Mouse (Mus musculus): ENCODE results near the gene Ddx54. TPM values are rescaled to one million over a fixed set of nuclear protein-coding genes. Genes with fewer than 3 reads are reported as not detected.

The Ddx54 gene
- polyA plus RNA-seq, 1 experiment from 2014 or later, result 46.9 TPM

DNA sequence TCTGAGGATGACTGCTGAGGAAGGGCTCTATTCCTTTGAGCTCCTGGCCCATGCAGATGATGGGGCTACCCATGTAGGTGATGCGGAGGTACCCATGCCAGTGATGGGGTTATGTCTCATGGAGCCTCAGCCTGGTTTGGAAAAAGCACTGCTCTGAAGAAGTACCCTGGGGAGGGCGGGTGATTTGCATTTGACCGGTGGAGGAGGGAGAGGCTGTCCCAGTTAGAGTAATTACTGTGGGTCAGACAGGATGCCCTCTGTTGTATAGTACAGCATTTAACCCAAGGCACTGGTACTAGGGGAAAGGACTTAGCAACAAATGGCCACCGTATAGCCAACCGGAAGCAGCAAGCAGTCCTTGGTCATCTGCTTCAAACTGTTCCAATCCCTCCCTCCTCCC is 22.3 kb downstream of the Ddx54 start:
- H3K9me3 ChIP-seq, result no peaks in the 10 kb centered on the region
- no peak for ATAC-seq (replicated peaks)
- no peaks in the 10 kb centered on the region for H3K36me3 ChIP-seq
- 57% methylated on average over 5 of the region's 5 CpGs for WGBS
- H3K27me3 ChIP-seq, result no peaks in the 10 kb centered on the region
- no peaks in the 10 kb centered on the region for H3K4me1 ChIP-seq
- H3K9ac ChIP-seq (replicated peaks), result no peak overlapping the region
- no peak overlapping the region for H3K27ac ChIP-seq (replicated peaks)
- no peak overlapping the region for H3K4me3 ChIP-seq
- no peak overlapping the region for H3K4me2 ChIP-seq (replicated peaks)

DNA sequence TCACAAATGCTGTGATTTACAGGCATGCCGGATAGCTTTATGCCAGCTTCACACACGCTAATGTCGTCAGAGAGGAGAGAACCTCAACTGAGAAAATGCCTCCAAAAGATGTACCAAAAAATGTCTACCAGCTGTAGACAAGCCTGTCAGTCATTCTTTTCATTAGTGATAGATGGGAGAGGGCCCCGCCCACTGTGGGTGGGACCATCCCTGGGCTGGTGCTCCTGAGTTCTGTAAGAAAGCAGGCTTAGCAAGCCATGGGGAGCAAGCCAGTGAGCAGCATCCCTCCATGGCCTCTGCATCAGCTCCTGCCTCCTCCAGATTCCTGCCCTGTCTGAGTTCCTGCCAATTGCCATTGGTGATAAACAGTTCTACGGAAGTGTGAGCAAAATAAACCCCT is 23.1 kb downstream of the Ddx54 start:
- 84% methylated on average over 5 of the region's 5 CpGs for WGBS
- H3K4me3 ChIP-seq, result no peak overlapping the region
- no peaks in the 10 kb centered on the region for H3K9me3 ChIP-seq
- no peaks in the 10 kb centered on the region for H3K4me1 ChIP-seq
- no peaks in the 10 kb centered on the region for H3K27me3 ChIP-seq
- ATAC-seq (replicated peaks), result no peak
- no peaks in the 10 kb centered on the region for H3K36me3 ChIP-seq
- no peak overlapping the region for H3K4me2 ChIP-seq (replicated peaks)
- H3K9ac ChIP-seq (replicated peaks), result no peak overlapping the region
- H3K27ac ChIP-seq (replicated peaks), result no peak overlapping the region

DNA sequence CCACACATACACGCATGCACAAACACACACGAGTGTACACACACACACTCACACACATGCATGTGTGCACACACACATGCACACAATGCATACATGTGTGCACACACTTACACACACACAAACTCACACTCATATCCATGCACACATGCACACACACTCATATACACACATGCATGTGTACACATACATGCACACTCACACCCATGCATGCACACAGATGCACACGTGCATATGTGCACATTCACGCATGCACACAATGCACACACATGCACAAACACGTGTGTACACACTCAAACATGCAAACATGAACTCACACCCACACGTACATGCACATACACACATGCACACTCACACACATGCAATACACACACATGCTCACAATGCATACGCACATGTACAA is 27.6 kb downstream of the Ddx54 start:
- Histone ChIP-seq H3K4me3 (no peak overlapping the region), H3K9me3 (no peaks in the 10 kb centered on the region), H3K36me3 (no peaks in the 10 kb centered on the region), H3K4me1 (0 out of 2 replicates have a peak, but pooled peaks cover 5% of the 10 kb centered on the region), H3K9ac (replicated peaks) (no peak overlapping the region), H3K27ac (replicated peaks) (no peak overlapping the region), H3K27me3 (no peaks in the 10 kb centered on the region), H3K4me2 (replicated peaks) (no peak overlapping the region)
- no peak for ATAC-seq (replicated peaks)
- 94% methylated on average over 7 of the region's 7 CpGs for WGBS

DNA sequence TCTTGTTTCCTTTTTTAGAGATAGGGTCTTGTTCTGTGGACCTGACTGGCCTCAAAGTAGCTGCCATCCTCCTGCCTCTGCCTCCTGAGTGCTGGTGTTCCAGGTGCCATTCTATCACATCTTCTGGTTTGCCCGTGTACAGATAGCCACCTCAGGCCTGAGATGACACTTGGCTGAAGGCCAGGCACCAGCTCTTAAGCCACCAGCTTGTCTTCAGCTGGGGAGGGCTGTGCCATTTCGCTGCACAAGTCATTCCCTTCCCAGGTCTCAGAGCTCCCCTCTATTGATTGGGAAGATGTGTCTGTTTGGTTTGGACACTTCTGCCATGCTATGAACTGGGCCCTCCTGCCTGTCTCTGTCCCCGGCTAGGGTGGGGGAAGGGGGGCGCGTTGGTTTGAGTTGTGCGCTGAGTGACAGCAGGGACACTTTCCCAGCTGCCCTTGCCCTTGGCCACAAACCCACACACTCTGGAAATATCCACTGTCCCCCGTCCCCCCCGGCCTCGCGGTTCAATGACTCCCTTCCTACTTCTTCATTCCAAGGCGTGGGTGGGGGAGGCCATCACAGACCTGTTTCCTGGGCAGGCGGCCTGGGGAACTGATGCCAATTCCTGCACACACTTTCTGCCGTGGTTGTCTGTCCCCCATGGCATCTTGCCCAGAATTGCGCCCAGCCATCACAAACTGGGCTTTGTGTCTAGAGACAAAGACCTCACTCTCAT is 31.0 kb downstream of the Ddx54 start:
- peaks cover 7% of the 10 kb centered on the region; the same call in 1 of the 2 replicates for H3K27me3 ChIP-seq
- no peak overlapping the region for H3K4me2 ChIP-seq (replicated peaks)
- peaks cover 8% of the 10 kb centered on the region for H3K4me1 ChIP-seq
- no peaks in the 10 kb centered on the region for H3K9me3 ChIP-seq
- no peak overlapping the region for H3K9ac ChIP-seq (replicated peaks)
- ATAC-seq (replicated peaks), result no peak
- H3K36me3 ChIP-seq, result no peaks in the 10 kb centered on the region
- H3K4me3 ChIP-seq, result no peak overlapping the region
- H3K27ac ChIP-seq (replicated peaks), result no peak overlapping the region
- 66% methylated on average over 14 of the region's 14 CpGs for WGBS

DNA sequence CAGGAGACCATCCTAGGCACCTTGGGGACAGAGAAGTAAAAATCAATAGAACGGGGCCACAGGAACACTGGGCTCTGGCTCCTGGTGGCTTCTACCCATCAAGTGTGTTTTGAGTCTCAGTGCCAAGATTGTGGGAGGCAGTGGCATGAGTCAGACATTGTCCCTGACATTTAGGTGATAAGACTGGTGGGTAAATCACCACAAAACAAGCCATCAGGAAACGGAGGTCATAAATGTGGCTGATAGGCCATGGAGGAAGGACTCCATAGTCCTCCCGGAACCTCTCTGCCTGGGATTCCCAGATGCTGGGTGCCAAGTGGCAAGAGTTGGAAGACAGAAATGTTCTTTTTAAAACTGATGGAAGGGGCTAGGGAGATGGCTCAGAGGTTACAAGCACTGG is 31.7 kb downstream of the Ddx54 start:
- ATAC-seq (replicated peaks), result no peak
- no peak overlapping the region for H3K9ac ChIP-seq (replicated peaks)
- H3K27ac ChIP-seq (replicated peaks), result no peak overlapping the region
- peaks cover 14% of the 10 kb centered on the region for H3K27me3 ChIP-seq
- no peaks in the 10 kb centered on the region for H3K9me3 ChIP-seq
- H3K4me3 ChIP-seq, result no peak overlapping the region
- H3K4me2 ChIP-seq (replicated peaks), result no peak overlapping the region
- no peaks in the 10 kb centered on the region for H3K36me3 ChIP-seq
- WGBS, result 83% methylated on average over 3 of the region's 3 CpGs
- H3K4me1 ChIP-seq, result peaks cover 15% of the 10 kb centered on the region

DNA sequence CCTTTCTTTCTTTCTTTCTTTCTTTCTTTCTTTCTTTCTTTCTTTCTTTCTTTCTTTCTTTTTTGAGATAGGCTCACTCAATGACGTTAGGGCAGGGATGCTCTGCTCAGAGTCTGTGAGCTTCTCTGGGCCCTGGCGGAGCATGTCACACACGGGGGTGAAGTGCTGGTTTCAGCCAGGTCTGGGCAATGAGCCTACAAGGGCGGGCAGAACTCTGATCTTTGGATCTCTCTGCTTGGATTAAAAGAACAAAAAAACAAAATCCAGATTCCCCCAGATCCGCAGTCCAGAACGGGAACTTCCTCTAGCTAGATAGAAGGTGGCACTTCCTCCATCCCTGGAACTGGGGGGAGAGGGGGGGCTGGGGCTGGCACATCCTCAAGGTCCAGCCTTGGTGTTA is 33.3 kb downstream of the Ddx54 start:
- Histone ChIP-seq H3K27ac (replicated peaks) (no peak overlapping the region), H3K4me2 (replicated peaks) (no peak overlapping the region), H3K36me3 (no peaks in the 10 kb centered on the region), H3K27me3 (peaks cover 29% of the 10 kb centered on the region), H3K9me3 (no peaks in the 10 kb centered on the region), H3K9ac (replicated peaks) (no peak overlapping the region), H3K4me3 (no peak overlapping the region), H3K4me1 (peaks cover 20% of the 10 kb centered on the region)
- no peak for ATAC-seq (replicated peaks)
- 47% methylated on average over 6 of the region's 6 CpGs for WGBS

DNA sequence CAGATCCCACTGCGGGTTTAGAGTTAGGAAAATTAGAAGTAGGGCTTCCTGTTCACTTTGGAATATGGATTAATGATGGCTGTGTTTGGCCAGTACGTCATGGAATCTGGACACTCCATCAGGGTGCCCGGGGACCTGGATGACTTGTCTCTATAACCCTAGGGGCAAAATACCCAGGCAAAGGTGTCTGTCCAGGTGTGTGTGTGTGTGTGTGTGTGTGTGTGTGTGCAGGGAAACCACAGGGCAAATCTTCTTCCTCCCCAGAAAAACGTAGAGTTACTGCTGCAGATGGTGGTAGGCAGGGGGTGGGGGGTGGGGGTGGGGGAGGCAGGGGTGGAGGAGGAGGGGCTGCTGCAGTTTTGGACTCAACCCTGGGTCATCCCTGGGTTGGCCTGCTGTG is 34.8 kb downstream of the Ddx54 start:
- H3K4me2 ChIP-seq (replicated peaks), result no peak overlapping the region
- H3K27me3 ChIP-seq, result peaks cover 29% of the 10 kb centered on the region
- WGBS, result 66% methylated on average over 4 of the region's 4 CpGs
- H3K4me3 ChIP-seq, result no peak overlapping the region
- H3K9me3 ChIP-seq, result no peaks in the 10 kb centered on the region
- no peak overlapping the region for H3K27ac ChIP-seq (replicated peaks)
- ATAC-seq (replicated peaks), result no peak
- H3K9ac ChIP-seq (replicated peaks), result no peak overlapping the region
- H3K36me3 ChIP-seq, result no peaks in the 10 kb centered on the region
- peaks cover 20% of the 10 kb centered on the region for H3K4me1 ChIP-seq

DNA sequence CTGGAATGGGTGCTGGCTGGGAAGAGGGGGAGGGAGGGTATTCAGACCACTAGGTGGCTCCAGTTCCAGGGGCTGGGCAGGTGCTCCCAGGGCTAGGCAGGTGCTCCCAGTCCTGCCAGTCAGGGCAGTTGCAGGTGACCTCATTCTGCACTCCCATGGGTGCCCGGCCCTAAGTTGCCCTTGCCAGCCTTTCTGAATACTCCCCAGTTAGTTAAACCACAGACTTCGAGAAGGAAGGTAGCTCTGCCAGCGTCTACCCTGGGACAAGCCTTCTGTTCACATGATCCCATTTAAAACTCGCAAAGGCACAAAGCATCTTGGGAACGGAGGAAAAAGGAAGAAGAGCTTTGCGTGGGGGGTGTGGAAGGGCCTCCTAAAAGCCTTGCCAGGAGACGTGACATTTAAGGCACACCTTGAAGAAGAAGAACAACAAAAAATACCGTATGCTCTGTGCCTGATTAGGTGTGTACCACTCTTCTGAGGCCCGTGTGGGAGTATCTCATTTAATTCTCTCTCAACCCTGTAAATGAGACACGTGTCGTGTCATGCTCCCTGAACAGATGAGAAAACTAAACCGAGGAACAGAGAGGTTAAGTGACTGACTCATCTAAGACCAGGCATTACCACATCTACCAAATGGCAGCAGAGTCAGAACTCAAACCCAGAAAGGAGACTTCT is 35.4 kb downstream of the Ddx54 start:
- Histone ChIP-seq H3K27ac (replicated peaks) (no peak overlapping the region), H3K4me3 (no peak overlapping the region), H3K27me3 (peaks cover 29% of the 10 kb centered on the region), H3K9me3 (no peaks in the 10 kb centered on the region), H3K4me1 (peaks cover 20% of the 10 kb centered on the region), H3K9ac (replicated peaks) (peak overlapping the region; percentile 25; the same call in 1 of the 2 replicates), H3K36me3 (no peaks in the 10 kb centered on the region), H3K4me2 (replicated peaks) (peak overlapping the region; percentile 41)
- ATAC-seq (replicated peaks), result no peak
- WGBS, result 33% methylated on average over 12 of the region's 12 CpGs

DNA sequence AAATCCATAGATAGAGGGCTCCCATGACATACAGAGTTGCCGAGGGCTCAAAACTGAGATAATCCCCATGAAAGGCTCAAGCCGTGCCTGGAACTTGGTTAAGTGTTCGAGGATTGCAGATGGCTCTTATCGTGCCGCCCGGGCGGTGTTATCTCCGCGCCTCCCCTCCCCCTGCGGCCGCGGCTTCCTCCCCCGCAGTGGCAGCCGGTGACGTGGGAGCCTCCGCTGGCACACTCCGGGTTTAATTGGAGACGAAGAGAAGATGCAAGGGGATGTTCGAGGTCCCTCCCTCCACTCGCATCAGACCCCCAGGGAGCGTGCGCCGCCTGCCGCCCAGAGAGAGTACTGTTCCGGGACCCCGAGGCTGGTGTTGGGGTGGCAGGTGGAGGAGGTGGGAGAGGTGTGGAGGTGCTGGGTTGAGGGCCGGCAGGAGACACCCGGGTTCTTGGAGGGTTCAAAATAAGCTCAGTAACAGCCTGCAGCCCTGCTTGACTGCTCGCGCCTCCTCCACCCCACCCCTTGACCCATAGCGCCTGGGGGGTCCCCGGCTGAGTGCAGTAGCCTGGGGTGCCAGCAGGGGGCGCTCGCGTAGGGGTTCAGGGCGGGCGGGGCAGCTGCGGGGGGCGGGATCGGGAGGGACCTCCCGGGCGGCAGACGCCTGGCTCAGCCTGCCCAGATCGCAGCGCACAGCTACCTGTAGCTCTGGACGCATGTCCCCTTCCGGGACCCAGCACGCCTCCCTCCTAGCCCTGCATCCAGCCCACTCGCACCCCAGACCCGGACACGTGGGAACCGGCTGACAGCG is 36.2 kb downstream of the Ddx54 start, which contains the start of gene Rasal1:
TSS of gene Rasal1 (plus strand) at position 244 of the 805 bp plus-strand sequence.
- Histone ChIP-seq H3K27me3 (peaks cover 29% of the 10 kb centered on the region), H3K36me3 (no peaks in the 10 kb centered on the region), H3K4me3 (peak within 1 kb of the TSS; percentile 25), H3K9me3 (no peaks in the 10 kb centered on the region), H3K4me1 (peaks cover 25% of the 10 kb centered on the region), H3K9ac (replicated peaks) (peak within 1 kb of the TSS; percentile 25; the same call in 1 of the 2 replicates), H3K4me2 (replicated peaks) (peak within 1 kb of the TSS; percentile 41), H3K27ac (replicated peaks) (no peak within 1 kb of the TSS)
- ATAC-seq (replicated peaks), result peak; percentile 56
- 2% methylated on average over 40 of the region's 53 CpGs for WGBS

DNA sequence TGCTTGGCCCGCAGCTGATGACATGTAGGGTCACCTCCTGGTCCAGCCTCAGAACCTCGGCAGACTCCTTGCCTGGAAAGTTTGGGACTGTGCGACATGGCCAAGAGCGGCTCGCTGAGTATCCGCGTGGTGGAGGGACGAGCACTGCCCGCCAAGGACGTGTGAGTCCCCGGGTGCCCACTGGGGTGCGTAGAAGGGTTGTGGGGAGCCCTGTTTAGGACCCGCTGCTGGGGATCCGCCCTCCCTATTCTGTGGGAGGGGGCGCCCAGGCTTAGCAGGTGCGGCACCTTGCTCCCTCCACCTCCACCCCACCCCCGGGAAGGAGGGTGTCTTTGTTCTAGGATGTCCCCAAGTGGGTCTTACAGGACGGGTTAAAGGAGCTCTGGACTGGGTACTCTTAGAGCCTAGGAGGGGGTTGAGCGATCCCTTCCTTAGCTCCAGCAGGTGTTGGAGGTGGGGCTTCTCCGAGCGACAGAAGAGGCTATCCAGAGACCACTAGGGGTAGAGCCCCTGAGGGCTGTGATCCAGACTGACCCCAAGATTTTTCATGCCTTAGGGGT is 36.9 kb downstream of the Ddx54 start:
- H3K27me3 ChIP-seq, result peaks cover 29% of the 10 kb centered on the region
- peak overlapping the region; percentile 41 for H3K4me2 ChIP-seq (replicated peaks)
- 0 out of 2 replicates have a peak overlapping the region, but pooled peaks have one; percentile 24 for H3K9ac ChIP-seq (replicated peaks)
- peak; percentile 42; the same call in 1 of the 2 replicates for ATAC-seq (replicated peaks)
- WGBS, result 3% methylated on average over 21 of the region's 21 CpGs
- H3K27ac ChIP-seq (replicated peaks), result no peak overlapping the region
- H3K4me3 ChIP-seq, result peak overlapping the region; percentile 25
- no peaks in the 10 kb centered on the region for H3K36me3 ChIP-seq
- peaks cover 28% of the 10 kb centered on the region for H3K4me1 ChIP-seq
- H3K9me3 ChIP-seq, result no peaks in the 10 kb centered on the region

DNA sequence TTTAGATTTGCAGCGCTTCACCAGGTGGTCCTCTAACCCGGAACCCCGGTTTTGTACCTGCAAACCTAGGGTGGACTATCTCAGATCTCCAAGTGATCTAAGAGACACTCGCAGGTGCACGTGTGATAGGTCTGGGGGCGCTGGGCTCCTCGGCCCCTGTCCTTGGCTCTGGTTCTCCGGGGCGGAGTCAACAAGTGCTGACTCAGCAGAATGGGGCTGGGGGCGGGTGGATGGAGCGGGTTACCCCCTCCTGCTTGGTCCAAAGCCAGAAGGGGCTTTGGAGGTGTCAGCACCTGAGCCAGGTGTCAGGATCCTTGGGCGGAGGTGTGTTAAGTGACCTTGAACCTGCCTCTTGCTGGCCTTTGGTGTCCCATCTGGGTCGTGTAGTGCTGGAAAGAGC is 37.4 kb downstream of the Ddx54 start:
- WGBS, result 20% methylated on average over 13 of the region's 13 CpGs
- ATAC-seq (replicated peaks), result no peak
- Histone ChIP-seq H3K9ac (replicated peaks) (no peak overlapping the region), H3K4me3 (no peak overlapping the region), H3K27ac (replicated peaks) (no peak overlapping the region), H3K36me3 (no peaks in the 10 kb centered on the region), H3K27me3 (peaks cover 29% of the 10 kb centered on the region), H3K4me1 (peaks cover 32% of the 10 kb centered on the region), H3K9me3 (no peaks in the 10 kb centered on the region), H3K4me2 (replicated peaks) (no peak overlapping the region)

DNA sequence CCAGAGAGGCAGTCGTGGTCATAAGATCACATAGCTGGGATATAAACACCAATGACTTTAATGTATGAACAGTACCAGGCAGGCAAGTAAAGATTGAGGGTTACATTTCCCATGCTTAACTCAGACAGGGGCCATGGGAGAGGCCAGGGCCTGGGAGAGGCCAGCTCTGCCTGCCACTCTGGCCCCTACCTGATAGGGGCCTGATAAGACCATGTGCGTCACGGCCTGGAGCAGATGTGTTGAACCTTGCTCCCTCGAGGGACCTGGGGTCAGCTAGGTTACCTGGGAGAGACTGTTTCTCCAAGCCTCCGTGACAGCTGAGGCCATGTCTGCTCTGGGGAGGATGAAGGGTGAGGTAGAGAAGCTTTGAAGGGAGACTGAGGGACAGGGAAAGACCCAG is 38.7 kb downstream of the Ddx54 start:
- H3K27ac ChIP-seq (replicated peaks), result no peak overlapping the region
- H3K9me3 ChIP-seq, result no peaks in the 10 kb centered on the region
- no peak overlapping the region for H3K9ac ChIP-seq (replicated peaks)
- H3K4me3 ChIP-seq, result no peak overlapping the region
- peaks cover 29% of the 10 kb centered on the region for H3K27me3 ChIP-seq
- 84% methylated on average over 5 of the region's 5 CpGs for WGBS
- ATAC-seq (replicated peaks), result no peak
- H3K4me1 ChIP-seq, result peaks cover 36% of the 10 kb centered on the region
- no peaks in the 10 kb centered on the region for H3K36me3 ChIP-seq
- no peak overlapping the region for H3K4me2 ChIP-seq (replicated peaks)
